Mouse (Mus musculus): ENCODE data around the gene Rin3.

Gene Rin3

GRCm38 (mm10) chr12:102302322-102302721 lies 19.5 kb downstream of the Rin3 start:
- peak in 1 of 2 experiments; percentile 68 for DNase-seq (ENCODE audit: low spot score in 2 of 2)

- peak; percentile 63 to 73 for DNase-seq (ENCODE audit: low spot score in 2 of 2)
Observed at GRCm38 (mm10) chr12:102302831-102303351, 20.0 kb downstream of the Rin3 start.

GRCm38 (mm10) chr12:102303867-102304266 lies 21.0 kb downstream of the Rin3 start:
- DNase-seq (ENCODE audit: low spot score in 2 of 2): no peak

- DNase-seq (ENCODE audit: low spot score in 2 of 2): no peak
Observed at GRCm38 (mm10) chr12:102305069-102305836, 22.4 kb downstream of the Rin3 start.

- peak in 1 of 2 experiments; percentile 66 for DNase-seq (ENCODE audit: low spot score in 2 of 2)
Observed at GRCm38 (mm10) chr12:102308001-102308456, 25.2 kb downstream of the Rin3 start.

GRCm38 (mm10) chr12:102308457-102309011 lies 25.7 kb downstream of the Rin3 start:
- peak in 1 of 2 experiments; percentile 58 for DNase-seq (ENCODE audit: low spot score in 2 of 2)

- no peak for DNase-seq (ENCODE audit: low spot score in 2 of 2)
Observed at GRCm38 (mm10) chr12:102309099-102309799, 26.4 kb downstream of the Rin3 start.

GRCm38 (mm10) chr12:102309800-102310195 lies 26.9 kb downstream of the Rin3 start:
- no peak for DNase-seq (ENCODE audit: low spot score in 2 of 2)

GRCm38 (mm10) chr12:102310261-102310660 lies 27.4 kb downstream of the Rin3 start:
- DNase-seq (ENCODE audit: low spot score in 2 of 2): no peak

- peak in 1 of 2 experiments; percentile 38 for DNase-seq (ENCODE audit: low spot score in 2 of 2)
Observed at GRCm38 (mm10) chr12:102311454-102311853, 28.6 kb downstream of the Rin3 start.

- DNase-seq (ENCODE audit: low spot score in 2 of 2): peak; percentile 46 to 72
Observed at GRCm38 (mm10) chr12:102319150-102319549, 36.3 kb downstream of the Rin3 start.

GRCm38 (mm10) chr12:102319899-102320298 lies 37.1 kb downstream of the Rin3 start:
- DNase-seq (ENCODE audit: low spot score in 2 of 2): peak; percentile 50 to 63

- no peak for DNase-seq (ENCODE audit: low spot score in 2 of 2)
Observed at GRCm38 (mm10) chr12:102320322-102320721, 37.5 kb downstream of the Rin3 start.

- no peak for DNase-seq (ENCODE audit: low spot score in 2 of 2)
Observed at GRCm38 (mm10) chr12:102321064-102321728, 38.3 kb downstream of the Rin3 start.

GRCm38 (mm10) chr12:102321855-102322254 lies 39.0 kb downstream of the Rin3 start:
- peak; percentile 69 to 84 for DNase-seq (ENCODE audit: low spot score in 2 of 2)

GRCm38 (mm10) chr12:102323392-102323791 lies 40.5 kb downstream of the Rin3 start:
- peak; percentile 45 to 53 for DNase-seq (ENCODE audit: low spot score in 2 of 2)

GRCm38 (mm10) chr12:102324156-102324885 lies 41.5 kb downstream of the Rin3 start:
- peak; percentile 41 to 78 for DNase-seq (ENCODE audit: low spot score in 2 of 2)

GRCm38 (mm10) chr12:102324886-102325220 lies 42.0 kb downstream of the Rin3 start:
- peak; percentile 35 to 56 for DNase-seq (ENCODE audit: low spot score in 2 of 2)

GRCm38 (mm10) chr12:102326753-102327340 lies 44.0 kb downstream of the Rin3 start:
- no peak for DNase-seq (ENCODE audit: low spot score in 2 of 2)

GRCm38 (mm10) chr12:102327525-102327924 lies 44.7 kb downstream of the Rin3 start:
- DNase-seq (ENCODE audit: low spot score in 2 of 2): no peak

GRCm38 (mm10) chr12:102328090-102328489 lies 45.2 kb downstream of the Rin3 start:
- DNase-seq (ENCODE audit: low spot score in 2 of 2): peak in 1 of 2 experiments; percentile 30
